21 mouse cellular contexts compared by ENCODE assay signal in genomic region chr4:108045136-108046107, GRCm38 (mm10). TPM values are rescaled to one million over a fixed set of nuclear protein-coding genes. Genes with fewer than 3 reads are reported as not detected.
DNase-seq lines count a peak whose midpoint lies in the region; ATAC-seq and TF ChIP-seq lines count a peak whose summit lies in the region.
"Had no signal": no experiment of that assay in that cellular context is flagged by ENCODE, and none has a peak within 500 bp of the region (broad histone marks: within the 10 kb centered on the region; RNA-seq: fewer than 3 reads in every experiment).

No protein-coding gene starts in this region.

- WGBS in heart, postnatal 0 days = 65% methylated on average over 19 of the region's 19 CpGs
- WGBS in heart, embryonic 11.5 days (ENCODE audit: insufficient replicate concordance) = 69% methylated on average over 19 of the region's 19 CpGs
- WGBS in limb, embryonic 11.5 days = 55% methylated on average over 19 of the region's 19 CpGs

- no peak overlapping the region for H3K4me2 ChIP-seq in heart, postnatal 0 days (ENCODE audit: low read depth, low read length)
- no peak overlapping the region for H3K4me2 ChIP-seq in heart, embryonic 11.5 days
- H3K4me2 ChIP-seq in limb, embryonic 11.5 days (ENCODE audit: low read depth, severe bottlenecking) = no peak overlapping the region
- H3K4me2 ChIP-seq: forebrain, embryonic 15.5 days; hindbrain, embryonic 14.5 days; neural tube, embryonic 13.5 days had no signal

- TF ChIP-seq CTCF in heart, postnatal 0 days (IDR thresholded peaks at IDR 0.05; ENCODE audit: low read depth) = no peak

- ATAC-seq in heart, postnatal 0 days (ENCODE audit: insufficient read depth, low read depth) = no peak
- no peak for ATAC-seq in heart, embryonic 11.5 days (replicated peaks; ENCODE audit: insufficient number of reproducible peaks, low FRiP score, low TSS enrichment)
- ATAC-seq in limb, embryonic 11.5 days (ENCODE audit: insufficient number of reproducible peaks, low FRiP score, low TSS enrichment, low read depth) = peak; percentile 77; the same call in 1 of the 2 replicates
- ATAC-seq: forebrain, embryonic 15.5 days; inflammation-experienced regulatory T-cells, adult 6 months; midbrain, embryonic 16.5 days had no signal

- H3K36me3 ChIP-seq in heart, postnatal 0 days (replicated peaks; ENCODE audit: control insufficient read depth, insufficient read depth, low read length) = peaks cover 45% of the 10 kb centered on the region
- H3K36me3 ChIP-seq in heart, embryonic 11.5 days (ENCODE audit: control insufficient read depth, insufficient read depth, low read length) = peaks cover 7% of the 10 kb centered on the region
- no peaks in the 10 kb centered on the region for H3K36me3 ChIP-seq in limb, embryonic 11.5 days (ENCODE audit: control insufficient read depth, insufficient read depth, low read length)

- DNase-seq in cerebellum, postnatal 14 days = peak; percentile 39 to 49
- DNase-seq in cerebellum, adult 8-10 months = no peak
- no peak for DNase-seq in heart, postnatal 0 days (ENCODE audit: low spot score)
- peak; percentile 32 for DNase-seq in limb, embryonic 11.5 days (ENCODE audit: low spot score)
- no peak for DNase-seq in kidney, adult 8-10 months
- DNase-seq in adrenal gland, adult 8-10 months = no peak
- no peak for DNase-seq in right cerebral cortex, postnatal 10 days (ENCODE audit: low spot score in 2 of 2)
- DNase-seq: adrenal gland, postnatal 25 days; cerebellum, adult 9-11 months; kidney, adult 18-20 months; kidney, postnatal 10 days; lung, postnatal 4 days; retina, postnatal 1 day had no signal

- H3K4me3 ChIP-seq in heart, postnatal 0 days (ENCODE audit: low read depth, low read length) = no peak overlapping the region
- no peak overlapping the region for H3K4me3 ChIP-seq in heart, embryonic 11.5 days (ENCODE audit: low read depth, low read length)
- H3K4me3 ChIP-seq in limb, embryonic 11.5 days (ENCODE audit: low read depth, low read length) = no peak overlapping the region
- H3K4me3 ChIP-seq: forebrain, embryonic 15.5 days; myocyte; neural tube, embryonic 13.5 days had no signal

- no peak overlapping the region for H3K9ac ChIP-seq in heart, postnatal 0 days (replicated peaks; ENCODE audit: low read depth, low read length)
- no peak overlapping the region for H3K9ac ChIP-seq in heart, embryonic 11.5 days (ENCODE audit: low read depth, low read length)
- no peak overlapping the region for H3K9ac ChIP-seq in limb, embryonic 11.5 days (ENCODE audit: low read length)
- H3K9ac ChIP-seq: forebrain, embryonic 15.5 days; hindbrain, embryonic 14.5 days; neural tube, embryonic 13.5 days had no signal

- H3K4me1 ChIP-seq in heart, postnatal 0 days (ENCODE audit: control insufficient read depth, insufficient read depth) = no peaks in the 10 kb centered on the region
- peaks cover 8% of the 10 kb centered on the region for H3K4me1 ChIP-seq in heart, embryonic 11.5 days (ENCODE audit: control insufficient read depth, insufficient read depth, low read length)
- H3K4me1 ChIP-seq in limb, embryonic 11.5 days (ENCODE audit: control insufficient read depth, insufficient read depth, low read length) = no peaks in the 10 kb centered on the region
- H3K4me1 ChIP-seq: forebrain, embryonic 15.5 days; neural tube, embryonic 13.5 days had no signal

- no peaks in the 10 kb centered on the region for H3K9me3 ChIP-seq in heart, postnatal 0 days (replicated peaks; ENCODE audit: control insufficient read depth, low read length)
- H3K9me3 ChIP-seq in heart, embryonic 11.5 days (replicated peaks; ENCODE audit: control insufficient read depth, low read length) = no peaks in the 10 kb centered on the region
- H3K9me3 ChIP-seq in limb, embryonic 11.5 days (ENCODE audit: control insufficient read depth, low read length) = no peaks in the 10 kb centered on the region
- H3K9me3 ChIP-seq: forebrain, embryonic 15.5 days; neural tube, embryonic 13.5 days had no signal

- TF ChIP-seq EP300 in heart, postnatal 0 days (IDR thresholded peaks at IDR 0.05; ENCODE audit: low read depth) = no peak

- H3K27ac ChIP-seq in heart, postnatal 0 days (ENCODE audit: low read depth) = 0 out of 2 replicates have a peak overlapping the region, but pooled peaks have one; percentile 9
- no peak overlapping the region for H3K27ac ChIP-seq in heart, embryonic 11.5 days (ENCODE audit: low read depth, low read length)
- peak overlapping the region; percentile 68 for H3K27ac ChIP-seq in limb, embryonic 11.5 days (replicated peaks; ENCODE audit: low read depth, low read length)
- H3K27ac ChIP-seq: forebrain, embryonic 15.5 days; hindbrain, embryonic 14.5 days; neural tube, embryonic 13.5 days had no signal

- no peaks in the 10 kb centered on the region for H3K27me3 ChIP-seq in heart, postnatal 0 days (ENCODE audit: control insufficient read depth, insufficient read depth, low read length)
- no peaks in the 10 kb centered on the region for H3K27me3 ChIP-seq in heart, embryonic 11.5 days (ENCODE audit: control insufficient read depth, insufficient read depth, low read length)
- no peaks in the 10 kb centered on the region for H3K27me3 ChIP-seq in limb, embryonic 11.5 days (ENCODE audit: control insufficient read depth, insufficient read depth, low read length)
- H3K27me3 ChIP-seq: forebrain, embryonic 15.5 days; neural tube, embryonic 13.5 days had no signal

RNA-seq across cellular contexts. Expression of gene Podn, which starts 50.8 kb away (rescaled TPM):
- 2.3 and 5.0 TPM in 2 replicates for total RNA-seq in heart, postnatal 0 days (2014; rRNA removed; ENCODE audit: low replicate concordance)
- polyA plus RNA-seq in heart, postnatal 0 days (2015; fragmentation: Nextera tagmentation; extraction: Ambion mirVana) = 0.53 and 0.92 TPM in 2 replicates
- 0.39 and 0.51 TPM in 2 replicates for polyA plus RNA-seq in heart, embryonic 11.5 days (2014; fragmentation: Nextera tagmentation; extraction: Ambion mirVana)
- 0.35 and 1.0 TPM in 2 replicates for polyA plus RNA-seq in limb, embryonic 11.5 days (2014; fragmentation: Nextera tagmentation; extraction: Ambion mirVana)
- 10 to 100 TPM in 2 of 4 experiments, 1 to 10 TPM in 2; 7.6 to 17.0 (median 11.0) TPM for total RNA-seq in adrenal gland, adult 8-10 months (2022)
- total RNA-seq: megakaryocyte-erythroid progenitor cell, adult 5-6 weeks had no signal
- polyA plus RNA-seq: inflammation-experienced regulatory T-cells, adult 6 months had no signal

Comparison
In these comparisons a context has a peak if more than half of its experiments do, and no peak if none do; other contexts are left out.
1. DNase-seq: peak in cerebellum, postnatal 14 days (2 of 2) and limb, embryonic 11.5 days (single experiment); none in cerebellum, adult 8-10 months (single experiment), heart, postnatal 0 days (single experiment), kidney, adult 8-10 months (0 of 2), adrenal gland, adult 8-10 months (single experiment) and right cerebral cortex, postnatal 10 days (0 of 2).